Mouse (Mus musculus): Measurements from ENCODE around the gene Adipoq. TPM values are rescaled to one million over a fixed set of nuclear protein-coding genes. Genes with fewer than 3 reads are reported as not detected.
A peak's percentile ranks its signal among the peaks of the same experiment; 100 is the strongest.

Gene Adipoq
- polyA plus RNA-seq, 1 experiment from 2014 or later, result not detected

- ATAC-seq (replicated peaks; ENCODE audit: low FRiP score) (no peak), DNase-seq (ENCODE audit: low spot score) (no peak)
- WGBS, result 96% methylated on average over 4 of the region's 4 CpGs
- Histone ChIP-seq H3K36me3 (ENCODE audit: control insufficient read depth, insufficient read depth, low read length) (peaks cover 2% of the 10 kb centered on the region; the same call in 1 of the 2 replicates), H3K4me2 (ENCODE audit: low read depth, low read length, severe bottlenecking) (no peak overlapping the region), H3K4me3 (ENCODE audit: low read depth, low read length) (no peak overlapping the region), H3K27me3 (ENCODE audit: control insufficient read depth, insufficient read depth, low read length) (no peaks in the 10 kb centered on the region), H3K27ac (ENCODE audit: low read depth, low read length) (no peak overlapping the region), H3K9ac (ENCODE audit: low read length) (no peak overlapping the region), H3K9me3 (ENCODE audit: control insufficient read depth, low read length) (no peaks in the 10 kb centered on the region), H3K4me1 (replicated peaks; ENCODE audit: control insufficient read depth, insufficient read depth, low read length) (0 out of 2 replicates have a peak, but pooled peaks cover 6% of the 10 kb centered on the region)
These were observed 21.9 kb upstream of the Adipoq start for GRCm38 (mm10) chr16:23124398-23124797.

GRCm38 (mm10) chr16:23127311-23127672, 19.0 kb upstream of the Adipoq start:
- no peaks in the 10 kb centered on the region for H3K9me3 ChIP-seq (ENCODE audit: control insufficient read depth, low read length)
- H3K36me3 ChIP-seq (ENCODE audit: control insufficient read depth, insufficient read depth, low read length), result peaks cover 2% of the 10 kb centered on the region; the same call in 1 of the 2 replicates
- no peaks in the 10 kb centered on the region for H3K27me3 ChIP-seq (ENCODE audit: control insufficient read depth, insufficient read depth, low read length)
- peak overlapping the region; percentile 74 for H3K4me2 ChIP-seq (ENCODE audit: low read depth, low read length, severe bottlenecking)
- peak overlapping the region; percentile 92; the same call in 1 of the 2 replicates for H3K27ac ChIP-seq (ENCODE audit: low read depth, low read length)
- no peak for ATAC-seq (replicated peaks; ENCODE audit: low FRiP score)
- DNase-seq (ENCODE audit: low spot score), result no peak
- H3K4me3 ChIP-seq (ENCODE audit: low read depth, low read length), result peak overlapping the region; percentile 55
- 2% methylated on average over 4 of the region's 4 CpGs for WGBS
- H3K9ac ChIP-seq (ENCODE audit: low read length), result peak overlapping the region; percentile 88
- H3K4me1 ChIP-seq (replicated peaks; ENCODE audit: control insufficient read depth, insufficient read depth, low read length), result 0 out of 2 replicates have a peak, but pooled peaks cover 6% of the 10 kb centered on the region

- Histone ChIP-seq H3K36me3 (ENCODE audit: control insufficient read depth, insufficient read depth, low read length) (peaks cover 2% of the 10 kb centered on the region; the same call in 1 of the 2 replicates), H3K4me1 (replicated peaks; ENCODE audit: control insufficient read depth, insufficient read depth, low read length) (0 out of 2 replicates have a peak, but pooled peaks cover 6% of the 10 kb centered on the region), H3K4me2 (ENCODE audit: low read depth, low read length, severe bottlenecking) (peak within 1 kb of the TSS; percentile 74), H3K27ac (ENCODE audit: low read depth, low read length) (peak within 1 kb of the TSS; percentile 92), H3K4me3 (ENCODE audit: low read depth, low read length) (peak within 1 kb of the TSS; percentile 55), H3K9me3 (ENCODE audit: control insufficient read depth, low read length) (no peaks in the 10 kb centered on the region), H3K27me3 (ENCODE audit: control insufficient read depth, insufficient read depth, low read length) (no peaks in the 10 kb centered on the region), H3K9ac (ENCODE audit: low read length) (peak within 1 kb of the TSS; percentile 88)
- peak; percentile 93 for ATAC-seq (replicated peaks; ENCODE audit: low FRiP score)
- WGBS, result under 1% methylated on average over 51 of the region's 51 CpGs
- DNase-seq (ENCODE audit: low spot score), result peak; percentile 94
These were observed 18.5 kb upstream of the Adipoq start, which contains the start of gene Rfc4 for GRCm38 (mm10) chr16:23127673-23128375. Rfc4 (minus strand) TSS chr16:23127737.

GRCm38 (mm10) chr16:23130303-23130702, 16.0 kb upstream of the Adipoq start:
- Histone ChIP-seq H3K9me3 (ENCODE audit: control insufficient read depth, low read length) (no peaks in the 10 kb centered on the region), H3K27me3 (ENCODE audit: control insufficient read depth, insufficient read depth, low read length) (no peaks in the 10 kb centered on the region), H3K9ac (ENCODE audit: low read length) (no peak overlapping the region), H3K4me2 (ENCODE audit: low read depth, low read length, severe bottlenecking) (no peak overlapping the region), H3K36me3 (ENCODE audit: control insufficient read depth, insufficient read depth, low read length) (no peaks in the 10 kb centered on the region), H3K4me3 (ENCODE audit: low read depth, low read length) (no peak overlapping the region), H3K27ac (ENCODE audit: low read depth, low read length) (no peak overlapping the region), H3K4me1 (replicated peaks; ENCODE audit: control insufficient read depth, insufficient read depth, low read length) (0 out of 2 replicates have a peak, but pooled peaks cover 6% of the 10 kb centered on the region)
- 94% methylated on average over 3 of the region's 3 CpGs for WGBS
- ATAC-seq (replicated peaks; ENCODE audit: low FRiP score) (no peak), DNase-seq (ENCODE audit: low spot score) (no peak)

GRCm38 (mm10) chr16:23132336-23132735, 14.0 kb upstream of the Adipoq start:
- Histone ChIP-seq H3K4me2 (ENCODE audit: low read depth, low read length, severe bottlenecking) (no peak overlapping the region), H3K27ac (ENCODE audit: low read depth, low read length) (no peak overlapping the region), H3K9ac (ENCODE audit: low read length) (no peak overlapping the region), H3K36me3 (ENCODE audit: control insufficient read depth, insufficient read depth, low read length) (no peaks in the 10 kb centered on the region), H3K4me3 (ENCODE audit: low read depth, low read length) (no peak overlapping the region), H3K9me3 (ENCODE audit: control insufficient read depth, low read length) (no peaks in the 10 kb centered on the region), H3K4me1 (replicated peaks; ENCODE audit: control insufficient read depth, insufficient read depth, low read length) (0 out of 2 replicates have a peak, but pooled peaks cover 3% of the 10 kb centered on the region), H3K27me3 (ENCODE audit: control insufficient read depth, insufficient read depth, low read length) (no peaks in the 10 kb centered on the region)
- no peak for DNase-seq (ENCODE audit: low spot score)
- WGBS, result 93% methylated on average over 1 of the region's 1 CpGs
- no peak for ATAC-seq (replicated peaks; ENCODE audit: low FRiP score)

- Histone ChIP-seq H3K4me3 (ENCODE audit: low read depth, low read length) (no peak overlapping the region), H3K9ac (ENCODE audit: low read length) (no peak overlapping the region), H3K27me3 (ENCODE audit: control insufficient read depth, insufficient read depth, low read length) (no peaks in the 10 kb centered on the region), H3K36me3 (ENCODE audit: control insufficient read depth, insufficient read depth, low read length) (no peaks in the 10 kb centered on the region), H3K4me1 (replicated peaks; ENCODE audit: control insufficient read depth, insufficient read depth, low read length) (no peaks in the 10 kb centered on the region), H3K27ac (ENCODE audit: low read depth, low read length) (no peak overlapping the region), H3K4me2 (ENCODE audit: low read depth, low read length, severe bottlenecking) (no peak overlapping the region), H3K9me3 (ENCODE audit: control insufficient read depth, low read length) (no peaks in the 10 kb centered on the region)
- DNase-seq (ENCODE audit: low spot score) (no peak), ATAC-seq (replicated peaks; ENCODE audit: low FRiP score) (no peak)
- WGBS, result 26% methylated on average over 11 of the region's 11 CpGs
These were observed 10.8 kb upstream of the Adipoq start for GRCm38 (mm10) chr16:23135421-23136149.

GRCm38 (mm10) chr16:23136406-23136970, 9.8 kb upstream of the Adipoq start:
- DNase-seq (ENCODE audit: low spot score) (no peak), ATAC-seq (replicated peaks; ENCODE audit: low FRiP score) (no peak)
- no peaks in the 10 kb centered on the region for H3K9me3 ChIP-seq (ENCODE audit: control insufficient read depth, low read length)
- 71% methylated on average over 4 of the region's 4 CpGs for WGBS
- H3K4me3 ChIP-seq (ENCODE audit: low read depth, low read length), result no peak overlapping the region
- no peak overlapping the region for H3K9ac ChIP-seq (ENCODE audit: low read length)
- no peaks in the 10 kb centered on the region for H3K4me1 ChIP-seq (replicated peaks; ENCODE audit: control insufficient read depth, insufficient read depth, low read length)
- H3K27ac ChIP-seq (ENCODE audit: low read depth, low read length), result no peak overlapping the region
- H3K27me3 ChIP-seq (ENCODE audit: control insufficient read depth, insufficient read depth, low read length), result no peaks in the 10 kb centered on the region
- H3K4me2 ChIP-seq (ENCODE audit: low read depth, low read length, severe bottlenecking), result no peak overlapping the region
- H3K36me3 ChIP-seq (ENCODE audit: control insufficient read depth, insufficient read depth, low read length), result no peaks in the 10 kb centered on the region

- Histone ChIP-seq H3K27me3 (ENCODE audit: control insufficient read depth, insufficient read depth, low read length) (no peaks in the 10 kb centered on the region), H3K4me1 (replicated peaks; ENCODE audit: control insufficient read depth, insufficient read depth, low read length) (no peaks in the 10 kb centered on the region)
- WGBS, result 92% methylated on average over 3 of the region's 3 CpGs
These were observed 5.4 kb upstream of the Adipoq start for GRCm38 (mm10) chr16:23140911-23141310.

More at GRCm38 (mm10) chr16:23140911-23141310, 5.4 kb upstream of the Adipoq start:
- DNase-seq (ENCODE audit: low spot score) (no peak), ATAC-seq (replicated peaks; ENCODE audit: low FRiP score) (no peak)
- Histone ChIP-seq H3K36me3 (ENCODE audit: control insufficient read depth, insufficient read depth, low read length) (no peaks in the 10 kb centered on the region), H3K4me2 (ENCODE audit: low read depth, low read length, severe bottlenecking) (no peak overlapping the region), H3K9ac (ENCODE audit: low read length) (no peak overlapping the region), H3K27ac (ENCODE audit: low read depth, low read length) (no peak overlapping the region), H3K4me3 (ENCODE audit: low read depth, low read length) (no peak overlapping the region), H3K9me3 (ENCODE audit: control insufficient read depth, low read length) (no peaks in the 10 kb centered on the region)

All from forebrain, embryonic 11.5 days (tissue).